Mouse (Mus musculus) limb, embryonic 11.5 days (tissue): ENCODE measurements at regions not wholly inside any gene's neighbourhood (a gene's known extent, or its start where the extent isn't known, plus 50 kb on each side); places are given as distances from the start of the nearest gene placed in this dataset.

Experiments
- ATAC-seq: fragments of 200-750 bp; cut with Nextera tagmentation; 2 replicates; pipeline ENCODE4 v1.8.0; 2017; ENCODE audit warnings: low read depth; ENCODE audit not compliant: insufficient number of reproducible peaks, low FRiP score, low TSS enrichment
- DNase-seq: peaks from one replicate; pipeline ENCODE4 v3.0.0-alpha.2; 2015; ENCODE audit warnings: low spot score
- H3K27ac ChIP-seq: fragments of 300-500 bp; sonication (generic); replicated peaks from 2 replicates; pipeline ENCODE4 v1.5.1; 2014; ENCODE audit warnings: low read depth, mild to moderate bottlenecking, low read length
- H3K27me3 ChIP-seq: fragments of 300-500 bp; sonication (generic); 2 replicates; pipeline ENCODE4 v1.6.1; 2014; ENCODE audit warnings: mild to moderate bottlenecking, low read length, mixed read lengths; ENCODE audit not compliant: control insufficient read depth, insufficient read depth
- H3K36me3 ChIP-seq: fragments of 300-500 bp; sonication (generic); 2 replicates; pipeline ENCODE4 v1.6.1; 2014; ENCODE audit warnings: mild to moderate bottlenecking, low read length, moderate library complexity, mixed read lengths; ENCODE audit not compliant: control insufficient read depth, insufficient read depth
- H3K4me1 ChIP-seq: fragments of 300-500 bp; sonication (generic); 2 replicates; pipeline ENCODE4 v1.6.1; 2014; ENCODE audit warnings: low read length, mixed read lengths; ENCODE audit not compliant: control insufficient read depth, insufficient read depth
- H3K4me2 ChIP-seq: fragments of 300-500 bp; sonication (generic); 2 replicates; pipeline ENCODE4 v1.6.1; 2014; ENCODE audit warnings: low read depth, mild to moderate bottlenecking, moderate library complexity; ENCODE audit not compliant: severe bottlenecking
- H3K4me3 ChIP-seq: fragments of 300-500 bp; sonication (generic); 2 replicates; pipeline ENCODE4 v1.5.1; 2014; ENCODE audit warnings: low read depth, low read length
- H3K9ac ChIP-seq: fragments of 300-500 bp; sonication (generic); 2 replicates; pipeline ENCODE4 v1.6.1; 2014; ENCODE audit warnings: mild to moderate bottlenecking, low read length
- H3K9me3 ChIP-seq: fragments of 300-500 bp; sonication (generic); 2 replicates; pipeline ENCODE4 v1.6.1; 2016; ENCODE audit warnings: low read length; ENCODE audit not compliant: control insufficient read depth
- WGBS: fragments of 180-500 bp; shearing (Covaris S2); extraction: QIAGEN DNeasy Blood & Tissue Kit; methylation state at CpG from one replicate; pipeline ENCODE4 v1.1.7; 2014; 5-methylcytosine and 5-hydroxymethylcytosine counted together

GRCm38 (mm10) chr15:90153821-90154560 lies 70.1 kb upstream of the Alg10b start:
- no peak for ATAC-seq
- Histone ChIP-seq H3K27ac (no peak overlapping the region), H3K9me3 (no peaks in the 10 kb centered on the region), H3K9ac (no peak overlapping the region), H3K4me1 (no peaks in the 10 kb centered on the region), H3K36me3 (no peaks in the 10 kb centered on the region), H3K4me3 (no peak overlapping the region), H3K27me3 (no peaks in the 10 kb centered on the region), H3K4me2 (no peak overlapping the region)
- WGBS = 66% methylated on average over 10 of the region's 10 CpGs
- peak; percentile 24 for DNase-seq
